Mouse (Mus musculus) hindbrain, embryonic 13.5 days (tissue): Measurements from ENCODE around the gene Lck. TPM values are rescaled to one million over a fixed set of nuclear protein-coding genes. Genes with fewer than 3 reads are reported as not detected.
"Not testable (repeated sequence)": the region's sequence is repeated elsewhere in the genome, so short reads cannot be mapped to it uniquely, and the experiment has no call there.

Experiments
- ATAC-seq: fragments of 200-750 bp; cut with Nextera tagmentation; 2 replicates; pipeline ENCODE4 v1.8.0; 2017; ENCODE audit warnings: moderate TSS enrichment; ENCODE audit not compliant: low FRiP score
- H3K27ac ChIP-seq: fragments of 300-500 bp; sonication (generic); 2 replicates; pipeline ENCODE4 v1.5.1; 2015; ENCODE audit warnings: inconsistent platforms, mild to moderate bottlenecking, moderate library complexity
- H3K27me3 ChIP-seq: fragments of 300-500 bp; sonication (generic); 2 replicates; pipeline ENCODE4 v1.6.1; 2015; ENCODE audit warnings: mild to moderate bottlenecking, inconsistent platforms
- H3K36me3 ChIP-seq: fragments of 300-500 bp; sonication (generic); 2 replicates; pipeline ENCODE4 v1.6.1; 2015; ENCODE audit warnings: mild to moderate bottlenecking, inconsistent platforms
- H3K4me1 ChIP-seq: fragments of 300-500 bp; sonication (generic); replicated peaks from 2 replicates; pipeline ENCODE4 v1.6.1; 2015; ENCODE audit warnings: inconsistent platforms
- H3K4me2 ChIP-seq: fragments of 300-500 bp; sonication (generic); 2 replicates; pipeline ENCODE4 v1.6.1; 2015; ENCODE audit warnings: inconsistent platforms, mild to moderate bottlenecking, moderate library complexity
- H3K4me3 ChIP-seq: fragments of 300-500 bp; sonication (generic); 2 replicates; pipeline ENCODE4 v1.5.1; 2015; ENCODE audit warnings: mild to moderate bottlenecking, inconsistent platforms
- H3K9ac ChIP-seq: fragments of 300-500 bp; sonication (generic); 2 replicates; pipeline ENCODE4 v1.6.1; 2015; ENCODE audit warnings: mild to moderate bottlenecking, inconsistent platforms
- H3K9me3 ChIP-seq: fragments of 300-500 bp; sonication (generic); 2 replicates; pipeline ENCODE4 v1.6.1; 2016; ENCODE audit warnings: inconsistent platforms
- WGBS: fragments of 180-500 bp; shearing (Covaris S2); methylation state at CpG from one replicate; pipeline ENCODE4 v1.1.7; 2015; 5-methylcytosine and 5-hydroxymethylcytosine counted together
- polyA plus RNA-seq: library from polyadenylated mRNA; unstranded; fragments of >200 nt; fragmentation: Nextera tagmentation; extraction: Ambion mirVana; gene quantifications from 2 replicates; pipeline ENCODE4 v1.2.1, GENCODE M21; 2015

Gene Lck
- polyA plus RNA-seq, 1 experiment from 2014 or later = 7.6 TPM

GRCm38 (mm10) chr4:129542592-129543141 is 30.8 kb downstream of the Lck start, which contains the start of gene Hdac1:
Gene Hdac1, minus strand, starts transcription at chr4:129542713.
- Histone ChIP-seq H3K9ac (peak within 1 kb of the TSS; percentile 87), H3K36me3 (peaks cover 18% of the 10 kb centered on the region), H3K4me1 (peaks cover 20% of the 10 kb centered on the region), H3K4me2 (peak within 1 kb of the TSS; percentile 77), H3K9me3 (no peaks in the 10 kb centered on the region), H3K27me3 (no peaks in the 10 kb centered on the region), H3K27ac (peak within 1 kb of the TSS; percentile 84), H3K4me3 (peak within 1 kb of the TSS; percentile 77)
- peak; percentile 99 for ATAC-seq
- WGBS = 1% methylated on average over 46 of the region's 46 CpGs

- Histone ChIP-seq H3K27me3 (no peaks in the 10 kb centered on the region), H3K9me3 (no peaks in the 10 kb centered on the region), H3K36me3 (peaks cover 20% of the 10 kb centered on the region), H3K4me2 (peak overlapping the region; percentile 77), H3K9ac (peak overlapping the region; percentile 87), H3K4me3 (peak overlapping the region; percentile 77), H3K4me1 (peaks cover 20% of the 10 kb centered on the region), H3K27ac (peak overlapping the region; percentile 84)
- under 1% methylated on average over 28 of the region's 30 CpGs for WGBS
- peak; percentile 29 for ATAC-seq
Observed at GRCm38 (mm10) chr4:129541868-129542591, 31.4 kb downstream of the Lck start.

GRCm38 (mm10) chr4:129540012-129540411 is 33.4 kb downstream of the Lck start:
- H3K4me2 ChIP-seq = no peak overlapping the region
- no peak for ATAC-seq
- WGBS = 87% methylated on average over 6 of the region's 6 CpGs

GRCm38 (mm10) chr4:129528901-129529300 is 44.5 kb downstream of the Lck start:
- H3K4me2 ChIP-seq, H3K9ac ChIP-seq, H3K4me1 ChIP-seq, H3K27me3 ChIP-seq, H3K9me3 ChIP-seq, H3K27ac ChIP-seq, H3K4me3 ChIP-seq, ATAC-seq: not testable (repeated sequence)
- 94% methylated on average over 6 of the region's 6 CpGs for WGBS
- peaks cover 80% of the 10 kb centered on the region for H3K36me3 ChIP-seq

More at GRCm38 (mm10) chr4:129540012-129540411, 33.4 kb downstream of the Lck start:
- Histone ChIP-seq H3K9me3 (no peaks in the 10 kb centered on the region), H3K4me3 (no peak overlapping the region), H3K36me3 (peaks cover 26% of the 10 kb centered on the region), H3K9ac (no peak overlapping the region), H3K27me3 (no peaks in the 10 kb centered on the region), H3K4me1 (peaks cover 20% of the 10 kb centered on the region), H3K27ac (no peak overlapping the region)

- Histone ChIP-seq H3K4me1 (no peaks in the 10 kb centered on the region), H3K4me3 (no peak overlapping the region), H3K9me3 (no peaks in the 10 kb centered on the region), H3K4me2 (no peak overlapping the region), H3K27ac (no peak overlapping the region), H3K27me3 (no peaks in the 10 kb centered on the region), H3K36me3 (peaks cover 87% of the 10 kb centered on the region), H3K9ac (no peak overlapping the region)
- 89% methylated on average over 3 of the region's 3 CpGs for WGBS
- no peak for ATAC-seq
Observed at GRCm38 (mm10) chr4:129525889-129526288, 47.6 kb downstream of the Lck start.

- H3K4me2 ChIP-seq = no peak overlapping the region
- no peaks in the 10 kb centered on the region for H3K4me1 ChIP-seq
- no peaks in the 10 kb centered on the region for H3K9me3 ChIP-seq
- 90% methylated on average over 5 of the region's 5 CpGs for WGBS
- ATAC-seq = no peak
- H3K27ac ChIP-seq = no peak overlapping the region
- no peak overlapping the region for H3K9ac ChIP-seq
- H3K36me3 ChIP-seq = peaks cover 87% of the 10 kb centered on the region
- no peak overlapping the region for H3K4me3 ChIP-seq
- no peaks in the 10 kb centered on the region for H3K27me3 ChIP-seq
Observed at GRCm38 (mm10) chr4:129525338-129525737, 48.1 kb downstream of the Lck start.

DNA sequence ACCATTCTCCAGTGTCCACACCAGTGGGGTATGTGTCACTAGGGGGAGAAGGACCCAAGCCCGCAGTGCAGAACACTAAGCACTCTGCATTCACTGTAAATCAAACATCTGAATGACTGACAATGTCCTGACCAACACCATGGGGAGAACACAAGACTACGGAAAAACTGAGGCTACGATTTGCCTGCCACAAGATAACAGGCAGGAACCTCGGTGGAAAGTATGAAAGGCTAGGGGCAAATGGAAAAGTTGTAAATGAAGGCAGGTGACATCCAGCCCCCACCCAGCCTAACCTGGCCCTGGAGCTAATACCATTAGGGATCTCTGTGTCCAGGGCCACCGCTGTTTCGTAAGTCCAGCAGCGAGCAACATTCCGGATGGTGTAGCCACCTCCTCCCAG is 54.9 kb downstream of the Lck start:
- no peaks in the 10 kb centered on the region for H3K9me3 ChIP-seq
- peaks cover 71% of the 10 kb centered on the region for H3K36me3 ChIP-seq
- WGBS = 93% methylated on average over 8 of the region's 8 CpGs
- H3K4me1 ChIP-seq = peaks cover 27% of the 10 kb centered on the region
- H3K27ac ChIP-seq = no peak overlapping the region
- no peak overlapping the region for H3K9ac ChIP-seq
- no peaks in the 10 kb centered on the region for H3K27me3 ChIP-seq
- H3K4me2 ChIP-seq = no peak overlapping the region
- no peak for ATAC-seq
- no peak overlapping the region for H3K4me3 ChIP-seq

DNA sequence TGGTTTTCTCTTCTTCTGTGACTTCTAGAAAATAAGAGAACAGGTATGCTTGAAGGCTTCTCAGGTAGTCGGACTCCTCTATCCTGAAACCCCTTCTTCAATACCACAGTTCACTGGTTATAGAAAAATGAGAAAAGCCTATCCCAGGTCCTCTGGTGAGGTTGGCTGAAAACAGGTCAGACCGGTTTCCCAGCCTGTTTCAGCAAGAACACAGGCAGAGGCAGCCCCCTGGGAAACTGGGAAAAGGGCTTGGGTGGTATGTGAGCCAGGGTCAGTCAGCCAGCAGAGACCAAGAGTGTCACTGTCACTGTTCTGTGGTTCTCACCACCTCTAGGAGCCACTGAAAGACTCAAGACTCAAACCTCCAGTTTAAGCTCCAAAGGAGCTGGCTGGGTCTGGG is 56.5 kb downstream of the Lck start:
- H3K4me2 ChIP-seq = peak overlapping the region; percentile 21; the same call in 1 of the 2 replicates
- no peaks in the 10 kb centered on the region for H3K27me3 ChIP-seq
- H3K27ac ChIP-seq = 0 out of 2 replicates have a peak overlapping the region, but pooled peaks have one; percentile 5
- 0 out of 2 replicates have a peak overlapping the region, but pooled peaks have one; percentile 35 for H3K9ac ChIP-seq
- no peaks in the 10 kb centered on the region for H3K9me3 ChIP-seq
- H3K36me3 ChIP-seq = peaks cover 55% of the 10 kb centered on the region
- H3K4me3 ChIP-seq = no peak overlapping the region
- H3K4me1 ChIP-seq = peaks cover 40% of the 10 kb centered on the region
- no peak for ATAC-seq
- 45% methylated on average over 2 of the region's 2 CpGs for WGBS

- Histone ChIP-seq H3K4me2 (peak overlapping the region; percentile 98), H3K4me1 (peaks cover 62% of the 10 kb centered on the region), H3K4me3 (peak overlapping the region; percentile 100), H3K36me3 (peaks cover 32% of the 10 kb centered on the region), H3K9ac (peak overlapping the region; percentile 100), H3K27ac (peak overlapping the region; percentile 99), H3K27me3 (no peaks in the 10 kb centered on the region), H3K9me3 (no peaks in the 10 kb centered on the region)
- WGBS = under 1% methylated on average over 35 of the region's 35 CpGs
- ATAC-seq = peak; percentile 19
Observed at GRCm38 (mm10) chr4:129514300-129514898, 59.0 kb downstream of the Lck start.

GRCm38 (mm10) chr4:129513891-129514290 is 59.5 kb downstream of the Lck start:
- no peaks in the 10 kb centered on the region for H3K27me3 ChIP-seq
- peaks cover 31% of the 10 kb centered on the region for H3K36me3 ChIP-seq
- H3K9me3 ChIP-seq = no peaks in the 10 kb centered on the region
- H3K9ac ChIP-seq = peak overlapping the region; percentile 100
- H3K4me3 ChIP-seq = peak overlapping the region; percentile 100
- peak overlapping the region; percentile 98 for H3K4me2 ChIP-seq
- ATAC-seq = peak; percentile 16; the same call in 1 of the 2 replicates
- H3K4me1 ChIP-seq = peaks cover 67% of the 10 kb centered on the region
- WGBS = 1% methylated on average over 29 of the region's 57 CpGs
- peak overlapping the region; percentile 99 for H3K27ac ChIP-seq

DNA sequence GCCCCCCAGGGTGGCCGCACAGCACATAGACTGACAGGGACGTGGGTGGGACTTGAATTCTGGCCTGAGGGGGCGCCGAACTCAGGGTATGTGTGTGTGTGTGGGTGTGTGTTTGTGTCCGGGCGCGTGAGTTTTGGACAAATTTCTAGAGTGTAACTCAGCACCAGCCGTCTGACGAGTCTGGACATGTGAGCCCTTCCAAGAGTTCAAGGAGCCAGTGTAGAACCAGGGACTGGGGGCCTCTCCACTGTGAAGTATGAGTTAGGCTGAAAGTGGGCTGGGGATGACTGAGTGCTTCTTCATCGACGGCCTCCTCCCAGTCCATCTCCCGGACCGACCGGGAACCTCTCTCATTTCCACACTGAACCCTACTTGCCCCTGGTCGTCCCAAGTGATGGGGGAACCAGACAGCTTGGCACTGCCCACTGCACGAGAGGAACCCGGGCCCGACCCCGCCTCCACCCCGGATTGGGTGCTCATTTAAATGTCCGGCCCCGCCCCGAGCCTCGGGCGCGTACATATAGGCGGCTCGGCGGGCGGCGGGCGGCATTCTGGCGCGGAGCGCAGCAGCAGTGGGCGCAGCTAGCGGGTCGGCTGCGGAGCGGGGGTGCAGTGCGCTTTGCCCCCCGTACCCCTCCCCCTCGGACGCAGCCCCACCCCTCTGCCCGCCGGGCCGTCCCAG is 60.2 kb downstream of the Lck start, which contains the start of gene Marcksl1:
Gene Marcksl1 (plus strand): TSS at position 496 of the 682 bp plus-strand sequence.
- Histone ChIP-seq H3K36me3 (peaks cover 24% of the 10 kb centered on the region), H3K4me3 (peak within 1 kb of the TSS; percentile 100), H3K4me2 (peak within 1 kb of the TSS; percentile 98), H3K27ac (peak within 1 kb of the TSS; percentile 99), H3K9me3 (no peaks in the 10 kb centered on the region), H3K27me3 (no peaks in the 10 kb centered on the region), H3K9ac (peak within 1 kb of the TSS; percentile 100), H3K4me1 (peaks cover 73% of the 10 kb centered on the region)
- ATAC-seq = peak; percentile 82
- WGBS = 3% methylated on average over 47 of the region's 47 CpGs
